Mouse (Mus musculus) layer of hippocampus, adult 2 months (tissue): ENCODE measurements around the gene Pot1a. TPM values are rescaled to one million over a fixed set of nuclear protein-coding genes. Genes with fewer than 3 reads are reported as not detected.

ENCODE experiments used
- DNase-seq, 2 experiments: peaks; one replicate each; pipeline ENCODE4 v3.0.0; 2022; ENCODE audit warnings: low spot score in 2 of 2
- H3K27ac ChIP-seq: fragments of 200-600 bp; 2 replicates; pipeline ENCODE4 v1.8.1; 2022
- H3K4me3 ChIP-seq: fragments of 200-600 bp; 2 replicates; pipeline ENCODE4 v1.8.1; 2022; ENCODE audit warnings: mild to moderate bottlenecking
- CTCF ChIP-seq: fragments of 200-600 bp; conservative IDR thresholded peaks from 2 replicates; pipeline ENCODE4 v1.8.1; 2022; ENCODE audit warnings: antibody characterized with exemption, mild to moderate bottlenecking, moderate library complexity
- long read RNA-seq, 2 experiments: library from polyadenylated mRNA; stranded (forward); transcript quantifications; one replicate each; pipeline ENCODE4 v2.0.0; 2021; ENCODE audit warnings: borderline mapping rate in 2 of 2
- total RNA-seq, 2 experiments: library from RNA; stranded (reverse); gene quantifications; 2 replicates each; pipeline ENCODE4 v1.2.3; 2021

Gene Pot1a
- total RNA-seq = 10 to 100 TPM; 14.3 to 19.6 TPM
- long read RNA-seq, experiment 1, partial matches to known transcripts = 1 of 6 reads
- long read RNA-seq, experiment 1, other reads (novel, unspliced or antisense) = 2 of 6 reads
- long read RNA-seq, experiment 2, partial matches to known transcripts = 2 of 8 reads
- long read RNA-seq, experiment 2, other reads (novel, unspliced or antisense) = 3 of 8 reads

DNA sequence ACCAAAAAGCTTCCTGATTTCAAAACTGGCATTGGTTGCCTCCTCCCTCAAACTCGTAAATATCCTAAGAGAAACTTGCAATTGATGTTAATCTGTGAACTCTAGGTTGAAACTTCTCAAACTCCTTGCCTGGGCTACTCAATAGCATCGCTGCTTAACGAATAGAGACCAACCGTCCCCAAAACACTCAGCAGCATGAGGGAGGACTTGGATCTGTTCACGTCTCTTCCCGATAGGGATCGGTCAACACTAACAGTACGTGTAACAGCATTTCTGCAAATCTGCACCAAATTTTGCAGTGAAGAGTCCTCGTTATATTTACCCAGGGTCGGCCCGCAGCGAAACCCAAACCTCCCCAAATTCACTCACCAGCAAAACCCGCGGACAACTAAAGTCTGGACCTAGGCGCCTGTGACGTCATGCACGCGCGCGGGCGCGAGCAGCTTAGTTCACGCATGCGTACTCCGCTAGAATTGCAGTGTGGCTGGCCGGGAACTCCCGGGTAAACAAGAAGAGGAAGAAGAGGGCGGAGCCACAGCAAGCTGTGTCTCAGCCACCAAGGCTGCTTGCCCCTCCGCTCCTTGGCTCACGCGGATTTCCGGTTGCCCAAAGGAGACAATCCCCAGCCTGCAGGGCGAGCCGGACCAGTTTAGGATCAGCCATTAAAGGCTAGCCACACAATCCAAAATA, at the start of gene Pot1a:
Pot1a (minus strand) TSS at position 441 of the 690 bp plus-strand sequence.
- peak; percentile 96 to 98 for DNase-seq
- Histone ChIP-seq H3K4me3 (peak within 1 kb of the TSS; percentile 68), H3K27ac (peak within 1 kb of the TSS; percentile 94)
- no peak for TF ChIP-seq CTCF

DNA sequence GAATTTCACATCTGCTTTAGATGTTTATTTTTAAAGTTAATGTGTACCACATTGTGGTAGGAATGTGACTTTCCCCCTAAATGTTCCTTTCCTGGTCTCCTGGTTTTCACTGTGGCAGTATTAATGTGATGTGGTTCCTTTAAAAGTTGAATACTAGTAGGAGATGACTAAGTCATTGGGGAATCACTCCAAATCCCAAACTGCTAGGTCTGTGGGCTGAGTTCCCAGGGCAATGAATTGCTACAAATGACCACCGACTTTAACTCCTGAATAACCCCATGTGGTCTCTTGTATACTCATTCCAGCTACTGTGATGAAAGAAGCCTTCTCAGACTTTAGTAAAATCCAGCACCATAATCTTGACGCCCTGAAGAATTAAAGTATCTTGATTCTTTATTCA, 27.2 kb upstream of the Pot1a start:
- no peak for DNase-seq
- no peak for TF ChIP-seq CTCF
- Histone ChIP-seq H3K27ac (no peak overlapping the region), H3K4me3 (no peak overlapping the region)

DNA sequence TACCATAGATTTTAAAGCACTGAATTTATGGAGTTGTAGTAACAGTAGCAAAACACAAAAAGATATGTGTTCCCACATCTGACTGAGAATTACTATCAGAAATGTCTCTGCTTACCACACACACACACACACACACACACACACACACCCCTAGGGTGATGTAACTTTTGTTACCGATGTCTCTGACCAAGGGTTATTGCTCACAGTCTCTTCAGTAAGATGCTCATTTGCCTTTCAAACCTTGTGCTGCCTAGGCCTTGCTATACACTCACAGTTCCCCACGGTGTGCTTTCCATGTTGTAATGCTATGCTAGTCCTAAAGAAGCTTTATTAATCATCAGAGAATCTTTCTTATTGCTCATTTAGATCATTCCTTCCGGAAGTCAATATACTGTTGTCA, 3.0 kb downstream of the Pot1a start:
- H3K27ac ChIP-seq = no peak overlapping the region
- no peak for TF ChIP-seq CTCF
- no peak overlapping the region for H3K4me3 ChIP-seq
- DNase-seq = no peak

DNA sequence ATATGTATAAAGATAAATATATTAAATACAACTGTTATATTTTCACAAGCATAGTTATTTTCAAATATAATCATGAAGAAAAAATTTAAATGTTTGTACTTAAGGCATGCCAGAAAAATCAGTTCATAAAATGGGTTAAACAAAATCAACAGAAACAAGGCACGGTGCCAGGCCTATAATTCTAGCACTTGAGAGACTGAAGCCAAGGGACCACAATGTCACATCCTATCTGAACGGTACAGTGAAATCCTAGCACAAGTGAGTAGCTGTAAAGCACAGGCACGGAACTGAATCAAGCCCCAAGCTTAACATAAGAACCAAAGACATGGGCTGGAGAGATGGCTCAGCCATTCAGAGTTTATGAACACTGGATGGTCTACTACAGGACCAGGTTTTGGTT, 6.8 kb downstream of the Pot1a start:
- H3K27ac ChIP-seq = no peak overlapping the region
- TF ChIP-seq CTCF = no peak
- no peak overlapping the region for H3K4me3 ChIP-seq
- no peak for DNase-seq

DNA sequence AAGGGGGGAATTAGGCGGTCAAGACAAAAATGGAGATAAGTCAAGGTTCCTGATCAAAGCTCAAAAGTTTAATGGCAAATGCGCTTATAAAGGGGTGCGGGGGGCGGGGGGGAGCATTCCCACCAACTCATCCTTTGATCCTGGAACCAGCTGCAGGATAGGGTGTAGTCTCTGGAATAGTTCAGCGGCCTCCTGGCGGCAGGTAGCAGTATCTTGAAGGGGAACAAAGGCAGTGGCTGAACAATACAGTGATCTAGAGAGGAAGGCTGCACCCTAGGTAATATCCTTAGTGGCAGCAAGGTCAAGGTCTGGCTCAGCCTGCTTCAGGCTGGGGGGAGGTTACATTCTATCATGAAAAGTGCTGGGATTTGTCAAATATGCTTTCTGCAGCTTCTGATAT, 7.8 kb downstream of the Pot1a start:
- DNase-seq = no peak
- no peak for TF ChIP-seq CTCF
- no peak overlapping the region for H3K27ac ChIP-seq
- H3K4me3 ChIP-seq = no peak overlapping the region

DNA sequence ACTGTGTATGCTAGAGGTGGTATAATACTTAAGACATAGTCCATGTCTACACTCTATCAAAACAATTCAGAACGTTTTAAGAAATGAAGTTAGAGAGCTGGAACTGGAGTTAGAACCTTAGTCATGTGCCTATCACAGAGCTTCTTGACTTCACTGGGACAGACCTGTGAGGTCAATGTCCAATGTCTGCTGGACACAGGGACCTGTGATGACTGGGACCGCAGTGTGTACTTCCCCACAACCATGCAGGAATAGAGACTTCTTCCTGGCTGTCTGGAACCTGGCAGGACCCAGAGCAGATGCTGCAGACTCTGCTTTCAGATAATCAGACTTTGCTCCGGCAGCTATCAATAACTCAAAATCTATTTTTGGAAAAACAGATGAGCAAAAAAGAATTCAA, 40.8 kb downstream of the Pot1a start:
- Histone ChIP-seq H3K4me3 (no peak overlapping the region), H3K27ac (no peak overlapping the region)
- no peak for TF ChIP-seq CTCF
- no peak for DNase-seq

DNA sequence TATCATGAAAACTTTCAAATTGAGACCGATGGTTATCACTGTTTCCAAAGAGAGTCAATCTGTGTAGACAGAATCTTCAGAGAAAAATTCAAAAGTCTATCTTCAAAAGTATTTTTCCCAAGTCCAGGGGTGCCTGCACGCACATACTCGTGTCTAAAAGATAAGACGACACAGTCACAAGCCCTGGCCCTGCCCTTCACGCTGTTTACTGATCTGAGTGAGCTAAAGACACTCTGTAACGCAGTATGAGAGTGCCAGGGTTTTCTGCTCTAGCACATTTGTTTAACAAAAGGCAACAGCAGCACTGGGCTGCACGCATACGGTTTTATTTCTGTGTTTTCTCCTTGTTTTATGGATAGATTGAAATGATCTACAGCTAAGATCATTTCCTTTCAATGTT, 41.5 kb downstream of the Pot1a start:
- no peak for TF ChIP-seq CTCF
- H3K4me3 ChIP-seq = no peak overlapping the region; the same call in 1 of the 2 replicates
- no peak for DNase-seq
- H3K27ac ChIP-seq = no peak overlapping the region

DNA sequence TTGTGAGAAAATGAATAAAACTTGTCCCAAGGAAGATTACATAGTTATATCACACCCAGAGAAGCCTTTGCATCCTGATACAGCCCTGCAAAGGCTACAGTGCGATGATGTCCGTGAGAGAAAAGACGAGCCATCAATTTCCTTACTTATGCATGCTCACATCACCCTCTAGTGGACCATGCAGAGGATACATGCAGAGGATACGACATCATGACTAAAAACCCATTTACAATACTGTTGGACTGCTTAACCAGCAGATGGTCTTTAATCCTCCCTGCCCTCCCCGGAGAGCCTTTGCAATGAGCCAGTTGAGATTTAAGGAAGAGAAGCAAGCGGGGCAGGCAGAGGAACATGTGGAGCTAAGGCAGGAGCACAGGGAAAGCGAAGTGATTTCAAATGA, 42.0 kb downstream of the Pot1a start:
- peak; percentile 85 for TF ChIP-seq CTCF
- Histone ChIP-seq H3K27ac (no peak overlapping the region), H3K4me3 (peak overlapping the region; percentile 29; the same call in 1 of the 2 replicates)
- peak; percentile 39 to 45 for DNase-seq

DNA sequence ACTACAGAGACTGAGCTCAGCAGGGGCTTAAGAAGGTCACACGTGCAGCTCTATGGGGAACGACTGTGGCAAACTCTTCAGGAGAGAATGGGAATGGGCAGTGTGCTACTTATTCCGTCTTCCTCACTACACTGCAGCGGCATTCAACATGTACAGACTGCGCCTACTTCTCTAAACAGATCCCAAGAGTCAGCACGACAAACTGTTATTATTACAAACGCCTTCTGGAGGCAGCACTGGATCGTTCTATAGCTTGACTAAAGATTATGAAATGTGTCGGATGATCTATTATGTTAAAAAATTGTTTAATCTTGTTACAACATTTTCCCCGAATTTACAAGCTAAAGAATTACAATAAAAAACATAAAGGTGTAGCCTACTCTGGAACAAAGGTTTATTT, 42.8 kb downstream of the Pot1a start:
- TF ChIP-seq CTCF = peak; percentile 49

DNA sequence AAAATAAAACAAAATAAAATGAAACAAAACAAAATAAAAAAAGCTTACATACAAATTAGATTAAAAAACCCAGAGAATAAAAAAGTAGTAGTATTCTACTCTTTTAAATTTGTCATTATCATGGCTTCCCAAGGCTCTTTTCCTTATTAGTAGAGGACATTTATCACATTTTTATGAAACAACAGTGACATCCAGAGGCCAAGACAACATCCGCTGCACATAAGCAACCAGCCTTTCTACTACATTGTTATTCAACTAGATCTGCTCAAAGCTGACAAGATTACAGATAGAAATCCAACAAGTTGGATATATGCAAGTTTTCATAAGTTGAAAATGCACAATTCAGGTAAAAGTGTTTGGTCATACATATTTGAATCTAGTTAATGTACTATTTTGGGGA, 56.4 kb downstream of the Pot1a start:
- H3K27ac ChIP-seq = no peak overlapping the region
- DNase-seq = peak; percentile 5 to 29
- peak; percentile 74 for TF ChIP-seq CTCF
- no peak overlapping the region for H3K4me3 ChIP-seq

More for the DNA sequence above, 42.8 kb downstream of the Pot1a start:
- Histone ChIP-seq H3K27ac (no peak overlapping the region), H3K4me3 (no peak overlapping the region)
- DNase-seq = peak; percentile 16

DNA sequence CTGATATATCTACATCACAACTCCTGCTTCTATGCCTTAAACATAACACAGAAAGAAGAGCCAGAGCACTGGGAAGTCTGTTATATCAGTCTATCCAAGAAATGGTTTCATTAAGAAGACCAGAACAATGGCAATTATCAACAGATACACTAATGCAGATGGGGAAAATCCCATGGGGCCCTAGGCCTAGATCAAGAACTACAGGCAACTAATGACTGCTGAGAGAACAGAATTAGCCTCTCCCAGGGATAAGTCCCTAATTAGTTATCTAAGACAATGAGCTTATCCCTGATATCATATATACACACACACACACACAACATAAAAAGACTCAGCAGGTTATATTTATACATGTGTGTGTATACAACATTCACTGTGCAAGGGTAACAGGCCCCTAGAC, 72.5 kb downstream of the Pot1a start:
- no peak overlapping the region for H3K4me3 ChIP-seq
- no peak for TF ChIP-seq CTCF
- H3K27ac ChIP-seq = no peak overlapping the region
- DNase-seq = no peak

DNA sequence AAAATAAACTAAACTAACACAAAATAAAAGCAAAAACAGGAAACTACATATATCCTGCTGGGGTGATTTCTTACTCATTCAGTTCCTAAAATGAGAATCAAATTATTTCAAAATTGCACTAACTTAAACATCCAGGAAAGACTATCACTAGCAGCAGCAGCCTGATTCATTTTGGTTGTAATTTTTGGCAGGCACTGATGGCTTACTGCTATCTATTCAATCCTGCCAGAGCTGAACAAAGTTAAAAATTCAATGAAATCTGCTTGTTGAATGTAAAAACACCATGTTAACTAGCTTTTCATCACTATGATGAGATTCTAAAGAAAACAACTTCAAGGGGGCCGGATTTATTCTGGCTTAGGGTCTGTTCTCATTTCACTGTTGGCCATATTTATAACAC, 82.5 kb downstream of the Pot1a start:
- DNase-seq = no peak
- no peak overlapping the region for H3K4me3 ChIP-seq

DNA sequence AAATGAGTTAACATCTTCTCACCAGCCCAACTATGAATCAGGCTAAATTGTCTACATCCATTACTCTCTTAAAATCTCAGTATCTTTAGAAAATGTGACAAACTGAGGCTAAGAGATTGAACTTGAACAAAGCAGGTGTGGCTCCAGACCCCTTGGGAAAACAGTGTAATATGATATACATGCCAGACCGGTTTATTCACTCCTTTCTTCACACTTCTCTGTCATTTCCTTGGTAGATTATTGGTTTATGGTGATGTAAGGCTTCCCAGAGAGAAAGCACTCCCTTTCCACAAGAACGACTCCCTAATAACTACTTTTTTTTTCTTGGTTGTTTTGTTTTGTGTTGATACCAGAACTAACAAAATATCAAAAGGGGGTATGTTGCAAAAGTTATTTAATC, 98.4 kb downstream of the Pot1a start:
- no peak overlapping the region for H3K27ac ChIP-seq
- no peak for TF ChIP-seq CTCF
- no peak overlapping the region for H3K4me3 ChIP-seq
- DNase-seq = no peak

More for the DNA sequence above, 82.5 kb downstream of the Pot1a start:
- no peak overlapping the region for H3K27ac ChIP-seq
- no peak for TF ChIP-seq CTCF
